Mouse (Mus musculus) erythroblast, embryonic 14.5 days (primary cell): ENCODE results near the gene Sbno2.

Experiments used
- GATA1 ChIP-seq: IDR thresholded peaks from 2 replicates; pipeline ENCODE4 v1.6.1; 2012; ENCODE audit warnings: low read length, inconsistent platforms, mixed read lengths
- TAL1 ChIP-seq: IDR thresholded peaks from 3 replicates; pipeline ENCODE4 v1.6.1; 2012; ENCODE audit warnings: low read length, inconsistent platforms, mixed read lengths

- TF ChIP-seq GATA1 (no peak), TAL1 (no peak)
Observed at GRCm38 (mm10) chr10:80072623-80073489, 32.5 kb downstream of the Sbno2 start.
